Mouse (Mus musculus): ENCODE measurements at regions not wholly inside any gene's neighbourhood (a gene's known extent, or its start where the extent isn't known, plus 50 kb on each side); places are given as distances from the start of the nearest gene placed in this dataset.

DNA sequence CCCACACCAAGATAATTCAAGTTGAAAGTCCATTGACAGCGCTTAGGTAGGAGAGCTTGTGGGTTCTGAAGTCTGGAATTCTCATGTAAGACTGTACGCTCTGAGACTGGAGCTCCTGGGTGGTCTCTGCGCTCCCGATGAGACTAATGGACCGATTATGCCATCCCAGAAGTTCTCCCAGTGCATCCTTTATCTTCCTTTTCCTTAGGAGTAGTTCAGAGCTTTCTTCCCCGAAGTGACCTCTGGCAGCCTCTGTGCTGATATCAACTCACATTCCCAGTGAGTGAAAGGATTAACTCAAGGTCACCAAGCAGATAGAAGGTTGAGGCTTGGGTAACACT, 320.7 kb upstream of the Jarid2 start:
- Histone ChIP-seq H3K36me3 (ENCODE audit: control insufficient read depth, insufficient read depth, low read length, poor library complexity, severe bottlenecking) (no peaks in the 10 kb centered on the region), H3K27me3 (ENCODE audit: control insufficient read depth, insufficient read depth, low read length, poor library complexity, severe bottlenecking) (no peaks in the 10 kb centered on the region)
- no peak for DNase-seq (ENCODE audit: low read depth, low spot score)

DNA sequence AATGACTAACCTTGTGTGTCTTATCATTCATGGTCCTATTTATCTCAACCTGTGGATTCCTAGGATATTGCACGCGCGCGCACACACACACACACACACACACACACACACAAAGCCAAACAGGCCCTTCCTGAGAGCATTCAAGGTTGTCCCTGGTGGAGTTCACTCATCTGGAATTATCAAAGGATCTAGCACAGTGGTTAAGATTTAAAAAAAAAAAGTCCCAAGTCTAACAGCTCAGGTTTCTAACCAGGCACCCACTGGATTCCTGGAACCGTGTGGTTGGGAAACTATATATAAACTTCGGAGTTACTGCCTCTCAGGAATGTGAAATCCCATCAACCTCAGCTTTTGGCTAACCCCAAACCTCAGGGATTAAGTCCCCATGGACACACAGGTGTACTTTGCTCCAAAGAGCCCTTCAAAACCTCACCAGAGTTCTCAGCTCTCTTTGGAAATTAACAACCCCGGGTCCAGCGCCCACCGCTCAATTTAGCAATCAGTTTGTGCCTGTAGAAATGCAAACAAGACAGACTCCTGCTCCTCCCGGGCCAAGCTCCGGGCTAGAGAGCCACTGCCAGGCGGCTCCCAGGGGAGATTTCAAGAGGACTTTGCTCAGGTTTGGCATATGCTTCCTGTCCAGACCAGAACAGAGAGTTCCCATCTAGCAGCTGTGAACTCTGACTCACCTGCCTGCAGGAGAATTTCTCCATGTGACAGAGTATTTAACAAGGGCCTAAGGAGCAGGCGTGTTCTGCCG, 320.1 kb upstream of the Jarid2 start:
- no peaks in the 10 kb centered on the region for H3K36me3 ChIP-seq (ENCODE audit: control insufficient read depth, insufficient read depth, low read length, poor library complexity, severe bottlenecking)
- DNase-seq (ENCODE audit: low read depth, low spot score), result no peak

DNA sequence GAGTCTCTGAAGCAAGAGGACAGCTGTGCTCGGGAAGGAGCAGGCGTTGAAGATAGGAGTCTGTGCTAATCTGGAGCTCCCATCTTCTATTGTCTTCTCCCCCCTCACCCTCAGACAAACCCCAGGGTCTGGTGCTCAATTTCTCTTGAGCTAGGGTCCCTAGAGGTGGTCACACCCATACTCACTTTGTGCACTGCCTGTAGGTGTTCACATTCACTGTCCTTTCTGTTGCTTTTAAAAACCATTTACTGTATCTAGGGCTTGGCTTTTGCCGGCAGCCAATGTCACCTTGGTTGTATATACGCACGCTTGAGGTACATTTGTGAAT, 319.6 kb upstream of the Jarid2 start:
- no peak for DNase-seq (ENCODE audit: low read depth, low spot score)
- Histone ChIP-seq H3K27me3 (ENCODE audit: control insufficient read depth, insufficient read depth, low read length, poor library complexity, severe bottlenecking) (no peaks in the 10 kb centered on the region), H3K36me3 (ENCODE audit: control insufficient read depth, insufficient read depth, low read length, poor library complexity, severe bottlenecking) (no peaks in the 10 kb centered on the region)

More for the DNA sequence above, 320.1 kb upstream of the Jarid2 start:
- no peaks in the 10 kb centered on the region for H3K27me3 ChIP-seq (ENCODE audit: control insufficient read depth, insufficient read depth, low read length, poor library complexity, severe bottlenecking)

DNA sequence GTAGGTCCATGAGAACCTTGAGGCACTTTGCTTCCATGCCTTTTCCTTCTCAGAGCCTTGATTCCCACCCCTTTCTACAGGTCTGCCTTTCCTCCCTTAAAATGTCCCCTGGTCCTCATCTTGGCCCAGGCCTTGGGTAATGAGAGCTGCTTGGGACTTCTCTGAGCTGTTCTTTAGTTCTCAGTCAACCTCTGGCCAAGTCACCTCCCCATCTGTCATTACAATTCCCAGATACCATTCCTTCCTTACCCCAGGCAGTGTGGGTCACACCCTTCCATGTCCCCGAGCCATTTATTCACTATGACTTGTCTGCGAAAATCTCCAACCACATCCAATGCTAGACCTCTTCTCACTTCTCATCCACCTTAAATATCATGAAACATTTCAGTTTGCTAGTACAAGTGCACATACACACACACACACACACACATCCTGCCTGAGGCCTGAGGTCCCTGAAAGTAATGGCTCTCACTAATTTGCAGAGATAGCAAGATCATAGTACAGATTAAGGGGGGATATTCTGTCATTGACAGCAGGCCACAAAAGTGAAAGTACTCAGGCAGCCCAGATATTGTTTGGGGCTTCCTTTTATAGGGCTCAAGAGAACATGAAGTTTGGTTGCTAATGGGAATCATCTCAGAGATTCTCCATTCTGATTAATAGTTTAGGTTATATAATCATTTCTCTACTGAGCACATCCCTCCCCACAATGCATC, 317.3 kb upstream of the Jarid2 start:
- DNase-seq (ENCODE audit: low read depth, low spot score), result no peak
- Histone ChIP-seq H3K36me3 (ENCODE audit: control insufficient read depth, insufficient read depth, low read length, poor library complexity, severe bottlenecking) (no peaks in the 10 kb centered on the region), H3K27me3 (ENCODE audit: control insufficient read depth, insufficient read depth, low read length, poor library complexity, severe bottlenecking) (no peaks in the 10 kb centered on the region)

DNA sequence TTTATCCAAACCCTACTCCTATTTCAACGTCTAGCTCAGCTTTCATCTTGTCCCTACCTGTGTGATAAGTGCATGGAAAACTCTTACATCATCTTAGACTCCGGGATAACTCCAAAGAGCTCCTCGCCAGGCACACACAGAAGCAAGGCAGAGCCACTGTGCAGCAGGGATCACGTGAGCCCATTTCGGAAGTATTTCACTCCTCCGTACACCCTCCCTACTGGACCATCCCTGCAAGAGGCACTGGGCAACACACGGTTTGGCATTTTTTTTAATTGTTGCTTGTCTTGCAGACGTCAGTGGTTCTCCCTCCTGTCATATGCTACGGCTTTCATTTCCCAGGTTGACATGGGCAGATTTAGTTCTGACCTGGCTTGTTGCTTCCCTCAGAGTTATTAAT, 316.0 kb upstream of the Jarid2 start:
- no peak for DNase-seq (ENCODE audit: low read depth, low spot score)
- Histone ChIP-seq H3K36me3 (ENCODE audit: control insufficient read depth, insufficient read depth, low read length, poor library complexity, severe bottlenecking) (no peaks in the 10 kb centered on the region), H3K27me3 (ENCODE audit: control insufficient read depth, insufficient read depth, low read length, poor library complexity, severe bottlenecking) (no peaks in the 10 kb centered on the region)

DNA sequence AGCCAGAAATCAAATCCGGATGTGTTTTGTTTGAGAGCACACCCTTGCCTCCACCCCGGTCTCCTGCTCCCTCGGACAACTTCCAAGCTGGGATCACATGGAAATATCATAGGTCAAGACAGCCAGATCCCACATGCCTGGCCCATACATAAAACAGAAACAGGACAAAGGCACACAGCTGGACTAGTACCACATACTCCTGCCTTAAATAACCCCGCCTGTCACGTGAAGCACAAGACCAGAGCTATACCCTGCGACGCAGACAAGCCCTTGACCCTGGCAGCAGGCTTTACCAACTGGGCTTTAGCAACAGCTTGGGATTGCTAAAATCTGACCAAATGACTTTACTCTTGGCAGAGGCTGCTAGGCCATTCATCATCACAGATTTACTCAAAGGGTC, 313.3 kb upstream of the Jarid2 start:
- DNase-seq (ENCODE audit: low read depth, low spot score), result no peak
- H3K36me3 ChIP-seq (ENCODE audit: control insufficient read depth, insufficient read depth, low read length, poor library complexity, severe bottlenecking), result no peaks in the 10 kb centered on the region
- H3K27me3 ChIP-seq (ENCODE audit: control insufficient read depth, insufficient read depth, low read length, poor library complexity, severe bottlenecking), result no peaks in the 10 kb centered on the region

DNA sequence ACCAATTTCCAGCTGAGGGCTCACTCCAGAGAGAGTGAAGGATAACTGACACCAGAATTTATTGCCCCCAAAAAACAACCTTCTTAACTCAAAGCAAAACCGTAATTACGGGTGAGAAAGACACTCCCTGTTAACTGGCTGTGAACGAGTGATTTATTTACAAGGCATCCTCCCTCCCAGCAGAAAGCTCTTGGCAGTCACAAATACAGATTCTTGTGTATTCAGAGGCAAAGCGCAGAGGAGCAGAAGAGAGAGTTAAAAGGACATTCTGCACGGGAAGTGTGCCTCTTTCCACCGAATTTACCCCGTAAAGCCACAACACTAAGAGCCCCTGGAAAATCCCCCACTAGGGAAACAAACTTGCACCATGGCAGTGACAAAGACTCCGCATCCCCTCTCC, 312.3 kb upstream of the Jarid2 start:
- no peaks in the 10 kb centered on the region for H3K27me3 ChIP-seq (ENCODE audit: control insufficient read depth, insufficient read depth, low read length, poor library complexity, severe bottlenecking)
- DNase-seq (ENCODE audit: low read depth, low spot score), result no peak
- no peaks in the 10 kb centered on the region for H3K36me3 ChIP-seq (ENCODE audit: control insufficient read depth, insufficient read depth, low read length, poor library complexity, severe bottlenecking)

DNA sequence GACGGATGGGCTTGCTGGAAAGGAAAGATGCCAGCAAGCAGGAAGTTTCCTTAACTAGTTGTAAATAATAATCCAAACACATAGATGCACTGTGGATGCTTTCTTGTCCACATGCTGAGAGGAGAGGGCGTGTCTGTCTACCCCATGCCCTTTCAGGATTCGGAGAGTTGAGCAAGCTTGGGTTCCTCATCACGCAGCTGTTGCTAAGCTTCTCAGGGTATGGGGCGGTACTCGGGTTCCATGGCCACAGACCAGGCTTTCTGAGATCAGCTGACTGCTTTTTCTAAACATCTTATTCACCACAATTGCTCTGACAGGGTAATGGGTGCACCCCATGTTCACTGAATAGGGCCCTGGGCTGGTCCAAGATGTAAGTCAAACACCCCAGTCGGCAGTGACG, 310.2 kb upstream of the Jarid2 start:
- H3K27me3 ChIP-seq (ENCODE audit: control insufficient read depth, insufficient read depth, low read length, poor library complexity, severe bottlenecking), result no peaks in the 10 kb centered on the region
- no peak for DNase-seq (ENCODE audit: low read depth, low spot score)
- H3K36me3 ChIP-seq (ENCODE audit: control insufficient read depth, insufficient read depth, low read length, poor library complexity, severe bottlenecking), result no peaks in the 10 kb centered on the region

DNA sequence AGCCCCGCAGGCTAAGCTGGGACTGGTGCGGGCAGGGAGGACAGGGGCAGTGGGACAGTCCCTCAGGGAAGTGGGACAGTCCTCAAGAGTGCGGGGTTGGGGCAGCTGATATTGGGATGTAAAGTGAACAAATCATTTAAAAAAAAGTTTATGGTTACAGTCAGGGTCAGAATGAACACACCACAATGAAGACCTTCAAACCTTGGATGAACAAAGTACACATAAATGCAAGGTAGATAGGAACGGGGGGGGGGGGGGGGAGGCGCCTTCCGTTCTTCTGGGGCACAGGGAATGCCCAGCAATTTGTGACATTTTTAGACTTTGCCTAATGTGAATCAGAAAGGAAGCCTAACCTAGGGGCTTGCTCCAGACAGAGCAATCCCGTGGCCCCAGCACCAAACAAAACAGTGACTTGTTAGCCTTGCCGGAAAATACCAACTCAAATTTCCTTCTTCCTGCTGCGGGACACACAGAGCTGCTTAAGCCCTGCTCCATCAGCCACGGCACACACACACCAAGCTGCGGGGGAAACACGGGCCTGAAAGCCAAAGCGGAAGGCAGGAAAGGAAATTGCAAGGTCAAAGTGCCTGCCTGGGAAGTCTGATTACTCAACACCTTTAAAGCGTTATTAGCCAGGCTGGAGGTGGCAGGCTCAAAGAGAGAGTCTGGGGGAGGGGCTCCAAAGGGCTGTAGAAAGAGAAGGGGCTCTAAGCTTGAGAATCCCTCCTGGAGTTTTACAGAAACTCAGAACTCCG, 309.6 kb upstream of the Jarid2 start:
- peak; percentile 29 for DNase-seq (ENCODE audit: low read depth, low spot score)
- Histone ChIP-seq H3K36me3 (ENCODE audit: control insufficient read depth, insufficient read depth, low read length, poor library complexity, severe bottlenecking) (no peaks in the 10 kb centered on the region), H3K27me3 (ENCODE audit: control insufficient read depth, insufficient read depth, low read length, poor library complexity, severe bottlenecking) (no peaks in the 10 kb centered on the region)

DNA sequence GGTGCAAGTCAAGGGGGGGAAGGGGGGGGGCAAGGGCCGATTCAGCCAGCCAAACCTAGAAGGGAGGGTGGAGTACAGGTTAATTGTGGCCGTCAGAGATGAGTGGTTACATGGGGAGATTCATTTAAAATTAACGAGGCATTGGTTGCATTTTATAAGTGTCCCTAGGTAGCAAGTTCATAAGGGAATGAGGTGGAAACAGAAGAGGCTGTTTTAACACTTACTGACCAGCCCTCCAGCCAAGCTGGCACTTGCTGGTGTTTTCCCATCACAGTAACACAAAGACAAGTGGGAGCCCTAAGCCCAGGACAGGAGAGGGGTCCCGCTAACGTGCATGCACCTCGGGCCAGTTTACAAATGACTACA, 309.1 kb upstream of the Jarid2 start:
- DNase-seq (ENCODE audit: low read depth, low spot score), result no peak
- H3K27me3 ChIP-seq (ENCODE audit: control insufficient read depth, insufficient read depth, low read length, poor library complexity, severe bottlenecking), result no peaks in the 10 kb centered on the region
- H3K36me3 ChIP-seq (ENCODE audit: control insufficient read depth, insufficient read depth, low read length, poor library complexity, severe bottlenecking), result no peaks in the 10 kb centered on the region

DNA sequence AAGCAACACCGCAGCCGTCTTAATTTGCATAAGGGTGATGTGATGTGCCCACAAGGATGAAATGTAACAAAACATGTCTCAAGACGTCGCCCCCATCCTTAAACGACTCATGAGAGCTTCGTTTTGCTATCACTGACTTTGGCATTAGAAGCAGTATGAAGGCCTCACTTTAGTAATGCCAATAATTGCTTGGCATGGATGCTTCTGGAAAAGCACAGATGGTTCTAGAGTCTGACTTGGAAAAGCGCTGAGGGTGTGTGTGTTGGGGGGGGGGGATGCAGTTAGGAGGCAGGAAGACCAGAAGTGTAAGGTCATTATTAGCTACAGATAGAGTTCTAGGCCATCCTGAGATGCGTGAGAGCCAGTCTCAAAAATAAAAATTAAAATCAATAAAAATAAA, 308.3 kb upstream of the Jarid2 start:
- DNase-seq (ENCODE audit: low read depth, low spot score), result no peak
- Histone ChIP-seq H3K36me3 (ENCODE audit: control insufficient read depth, insufficient read depth, low read length, poor library complexity, severe bottlenecking) (no peaks in the 10 kb centered on the region), H3K27me3 (ENCODE audit: control insufficient read depth, insufficient read depth, low read length, poor library complexity, severe bottlenecking) (no peaks in the 10 kb centered on the region)

DNA sequence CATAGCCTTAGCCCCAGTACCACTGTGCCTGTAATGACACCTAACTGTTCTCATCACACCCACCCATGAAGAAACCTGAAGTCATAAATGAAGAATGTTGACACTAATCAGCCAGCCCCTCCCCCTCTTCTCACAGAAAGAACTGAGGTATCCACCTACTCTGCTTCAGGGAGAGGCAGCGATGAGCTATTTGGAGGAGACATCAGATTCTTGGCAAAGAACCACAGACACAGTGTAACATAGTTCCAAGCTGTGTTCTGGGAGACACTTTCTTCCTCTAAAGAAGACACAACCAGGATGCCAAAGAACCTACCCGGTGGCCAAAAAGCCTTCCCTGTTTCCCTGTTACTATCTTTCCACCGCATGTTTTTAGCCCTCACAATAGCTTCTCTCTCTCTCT, 307.8 kb upstream of the Jarid2 start:
- no peak for DNase-seq (ENCODE audit: low read depth, low spot score)
- Histone ChIP-seq H3K27me3 (ENCODE audit: control insufficient read depth, insufficient read depth, low read length, poor library complexity, severe bottlenecking) (no peaks in the 10 kb centered on the region), H3K36me3 (ENCODE audit: control insufficient read depth, insufficient read depth, low read length, poor library complexity, severe bottlenecking) (no peaks in the 10 kb centered on the region)

DNA sequence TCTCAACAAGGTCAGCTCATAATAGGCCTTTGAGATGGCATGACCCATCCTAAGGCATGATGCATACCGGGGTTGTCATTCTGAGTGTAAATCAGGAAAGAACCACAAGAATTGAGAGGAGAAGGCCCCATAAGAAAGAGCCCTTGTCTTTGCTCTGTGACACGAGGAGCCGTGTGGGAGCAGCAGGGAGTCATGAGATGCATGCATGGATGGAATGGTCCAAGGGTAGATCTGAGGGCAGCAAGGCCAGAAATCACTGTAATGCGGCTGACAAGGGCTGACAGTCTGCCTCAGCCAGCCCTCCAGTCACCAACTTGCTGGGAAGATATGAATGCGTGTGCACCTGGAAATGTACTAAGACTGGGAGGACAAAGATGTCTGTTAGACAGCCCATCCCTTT, 307.4 kb upstream of the Jarid2 start:
- Histone ChIP-seq H3K27me3 (ENCODE audit: control insufficient read depth, insufficient read depth, low read length, poor library complexity, severe bottlenecking) (no peaks in the 10 kb centered on the region), H3K36me3 (ENCODE audit: control insufficient read depth, insufficient read depth, low read length, poor library complexity, severe bottlenecking) (no peaks in the 10 kb centered on the region)
- no peak for DNase-seq (ENCODE audit: low read depth, low spot score)

DNA sequence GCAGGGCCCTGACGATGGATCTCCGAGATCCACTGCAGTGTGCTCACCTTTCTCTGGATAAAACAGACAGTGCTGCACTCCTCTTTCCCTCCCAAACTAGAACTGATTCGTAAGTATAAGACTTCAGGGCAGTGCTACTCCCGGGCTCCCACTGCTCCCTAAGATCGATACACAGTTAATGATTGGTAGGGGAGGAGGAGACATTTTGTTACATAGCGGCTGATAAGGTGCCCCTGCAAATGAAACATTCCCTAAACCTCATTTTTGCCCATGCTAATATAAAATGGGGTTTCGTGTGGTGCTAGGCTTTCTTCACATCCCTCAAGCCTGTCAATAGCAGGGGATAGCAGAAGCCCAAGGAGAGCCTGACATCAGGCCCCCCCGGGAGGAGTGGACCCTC, 298.8 kb upstream of the Jarid2 start:
- Histone ChIP-seq H3K36me3 (ENCODE audit: control insufficient read depth, insufficient read depth, low read length, poor library complexity, severe bottlenecking) (no peaks in the 10 kb centered on the region), H3K27me3 (ENCODE audit: control insufficient read depth, insufficient read depth, low read length, poor library complexity, severe bottlenecking) (no peaks in the 10 kb centered on the region)
- no peak for DNase-seq (ENCODE audit: low read depth, low spot score)

DNA sequence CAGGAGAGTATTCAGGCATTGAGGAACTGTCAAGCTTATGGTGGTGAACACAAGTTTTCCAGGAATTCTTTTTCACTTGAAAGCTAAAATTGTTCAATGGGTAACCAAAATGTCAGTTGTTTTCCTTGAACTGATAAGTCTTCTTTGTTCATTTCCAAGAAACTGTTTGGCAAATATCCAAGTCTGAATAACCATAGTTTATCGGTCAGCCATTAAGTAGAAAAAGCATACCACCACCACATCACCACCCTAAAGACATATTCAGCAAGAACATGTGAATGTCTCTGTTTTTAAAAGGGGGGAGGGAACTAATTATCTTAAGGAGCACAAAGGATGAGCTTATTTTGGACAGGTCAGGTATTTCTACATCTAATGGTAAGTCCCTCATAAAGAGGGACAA, 291.6 kb upstream of the Jarid2 start:
- DNase-seq (ENCODE audit: low read depth, low spot score), result no peak

More for the DNA sequence above, 291.6 kb upstream of the Jarid2 start:
- Histone ChIP-seq H3K27me3 (ENCODE audit: control insufficient read depth, insufficient read depth, low read length, poor library complexity, severe bottlenecking) (no peaks in the 10 kb centered on the region), H3K36me3 (ENCODE audit: control insufficient read depth, insufficient read depth, low read length, poor library complexity, severe bottlenecking) (no peaks in the 10 kb centered on the region)

Data from splenic B cell, adult 2 months (primary cell).